Mouse (Mus musculus) heart, embryonic 16.5 days (tissue): ENCODE results near the gene Ibsp. TPM values are rescaled to one million over a fixed set of nuclear protein-coding genes. Genes with fewer than 3 reads are reported as not detected.

Experiments
- ATAC-seq: fragments of 200-750 bp; cut with Nextera tagmentation; replicated peaks from 2 replicates; pipeline ENCODE4 v1.8.0; 2017; ENCODE audit warnings: moderate number of reproducible peaks; ENCODE audit not compliant: insufficient read depth, low FRiP score; ENCODE audit errors: extremely low read depth
- H3K27ac ChIP-seq: fragments of 300-500 bp; sonication (generic); 2 replicates; pipeline ENCODE4 v1.5.1; 2014; ENCODE audit warnings: mild to moderate bottlenecking, low read length, control low read depth, moderate library complexity
- H3K27me3 ChIP-seq: fragments of 300-500 bp; sonication (generic); 2 replicates; pipeline ENCODE4 v1.6.1; 2014; ENCODE audit warnings: low read length, mixed read lengths; ENCODE audit not compliant: control insufficient read depth, insufficient read depth
- H3K36me3 ChIP-seq: fragments of 300-500 bp; sonication (generic); 2 replicates; pipeline ENCODE4 v1.6.1; 2014; ENCODE audit not compliant: control insufficient read depth, insufficient read depth
- H3K4me1 ChIP-seq: fragments of 300-500 bp; sonication (generic); 2 replicates; pipeline ENCODE4 v1.6.1; 2014; ENCODE audit warnings: low read length, mixed read lengths; ENCODE audit not compliant: control insufficient read depth, insufficient read depth
- H3K4me2 ChIP-seq: fragments of 300-500 bp; sonication (generic); 2 replicates; pipeline ENCODE4 v1.6.1; 2014; ENCODE audit warnings: low read depth, mild to moderate bottlenecking, control low read depth, low read length
- H3K4me3 ChIP-seq: fragments of 300-500 bp; sonication (generic); 2 replicates; pipeline ENCODE4 v1.5.1; 2014; ENCODE audit warnings: mild to moderate bottlenecking, control low read depth, low read length
- H3K9ac ChIP-seq: fragments of 300-500 bp; sonication (generic); 2 replicates; pipeline ENCODE4 v1.6.1; 2014; ENCODE audit warnings: low read length, control low read depth
- H3K9me3 ChIP-seq: fragments of 300-500 bp; sonication (generic); replicated peaks from 2 replicates; pipeline ENCODE4 v1.6.1; 2016; ENCODE audit warnings: low read length; ENCODE audit not compliant: control insufficient read depth
- WGBS: fragments of 180-500 bp; shearing (Covaris S2); extraction: QIAGEN DNeasy Blood & Tissue Kit; methylation state at CpG from one replicate; pipeline ENCODE4 v1.1.7; 2014; 5-methylcytosine and 5-hydroxymethylcytosine counted together
- polyA plus RNA-seq: library from polyadenylated mRNA; unstranded; fragments of >200 nt; fragmentation: Nextera tagmentation; extraction: Ambion mirVana; gene quantifications from 2 replicates; pipeline ENCODE4 v1.2.1, GENCODE M21; 2015

Ibsp gene
- polyA plus RNA-seq, 1 experiment from 2014 or later = 1.7 TPM

GRCm38 (mm10) chr5:104327389-104327788 lies 28.4 kb downstream of the Ibsp start:
- Histone ChIP-seq H3K27me3 (no peaks in the 10 kb centered on the region), H3K4me1 (no peaks in the 10 kb centered on the region), H3K9me3 (no peaks in the 10 kb centered on the region), H3K4me2 (no peak overlapping the region), H3K9ac (no peak overlapping the region), H3K36me3 (no peaks in the 10 kb centered on the region), H3K27ac (no peak overlapping the region), H3K4me3 (no peak overlapping the region)
- ATAC-seq = no peak
- WGBS = 70% methylated on average over 8 of the region's 8 CpGs

GRCm38 (mm10) chr5:104327876-104328275 lies 28.9 kb downstream of the Ibsp start:
- Histone ChIP-seq H3K27ac (no peak overlapping the region), H3K9me3 (no peaks in the 10 kb centered on the region), H3K4me2 (no peak overlapping the region), H3K4me3 (no peak overlapping the region), H3K27me3 (no peaks in the 10 kb centered on the region), H3K4me1 (no peaks in the 10 kb centered on the region; the same call in 1 of the 2 replicates), H3K9ac (no peak overlapping the region), H3K36me3 (no peaks in the 10 kb centered on the region)
- ATAC-seq = no peak

- H3K4me3 ChIP-seq = no peak overlapping the region
These were observed 29.4 kb downstream of the Ibsp start for GRCm38 (mm10) chr5:104328317-104328850.

GRCm38 (mm10) chr5:104329381-104329780 lies 30.4 kb downstream of the Ibsp start:
- Histone ChIP-seq H3K36me3 (no peaks in the 10 kb centered on the region), H3K9me3 (no peaks in the 10 kb centered on the region), H3K4me2 (no peak overlapping the region), H3K27me3 (no peaks in the 10 kb centered on the region), H3K4me3 (no peak overlapping the region), H3K4me1 (peaks cover 2% of the 10 kb centered on the region; the same call in 1 of the 2 replicates), H3K27ac (no peak overlapping the region), H3K9ac (no peak overlapping the region)
- ATAC-seq = no peak
- 70% methylated on average over 5 of the region's 5 CpGs for WGBS

More at GRCm38 (mm10) chr5:104328317-104328850, 29.4 kb downstream of the Ibsp start:
- no peak for ATAC-seq
- no peak overlapping the region for H3K27ac ChIP-seq
- no peaks in the 10 kb centered on the region for H3K36me3 ChIP-seq
- H3K27me3 ChIP-seq = no peaks in the 10 kb centered on the region
- no peaks in the 10 kb centered on the region for H3K9me3 ChIP-seq
- no peak overlapping the region for H3K4me2 ChIP-seq
- no peak overlapping the region for H3K9ac ChIP-seq
- WGBS = 67% methylated on average over 4 of the region's 4 CpGs
- H3K4me1 ChIP-seq = peaks cover 2% of the 10 kb centered on the region; the same call in 1 of the 2 replicates

- no peaks in the 10 kb centered on the region for H3K36me3 ChIP-seq
- no peak overlapping the region for H3K9ac ChIP-seq
- no peak overlapping the region for H3K4me3 ChIP-seq
- H3K4me1 ChIP-seq = peaks cover 2% of the 10 kb centered on the region; the same call in 1 of the 2 replicates
- no peaks in the 10 kb centered on the region for H3K27me3 ChIP-seq
- H3K9me3 ChIP-seq = no peaks in the 10 kb centered on the region
- no peak overlapping the region for H3K4me2 ChIP-seq
- 60% methylated on average over 5 of the region's 5 CpGs for whole genome bisulfite sequencing
- no peak for ATAC-seq
- no peak overlapping the region for H3K27ac ChIP-seq
These were observed 31.1 kb downstream of the Ibsp start for GRCm38 (mm10) chr5:104330088-104330487.

GRCm38 (mm10) chr5:104332296-104332695 lies 33.3 kb downstream of the Ibsp start:
- Histone ChIP-seq H3K36me3 (no peaks in the 10 kb centered on the region), H3K4me1 (peaks cover 2% of the 10 kb centered on the region; the same call in 1 of the 2 replicates), H3K9ac (no peak overlapping the region), H3K27me3 (no peaks in the 10 kb centered on the region), H3K27ac (no peak overlapping the region), H3K4me2 (no peak overlapping the region), H3K9me3 (no peaks in the 10 kb centered on the region), H3K4me3 (no peak overlapping the region)
- ATAC-seq = no peak
- WGBS = 41% methylated on average over 3 of the region's 3 CpGs

GRCm38 (mm10) chr5:104333231-104333640 lies 34.3 kb downstream of the Ibsp start:
- no peak overlapping the region for H3K27ac ChIP-seq
- no peak for ATAC-seq
- H3K36me3 ChIP-seq = no peaks in the 10 kb centered on the region
- no peak overlapping the region for H3K9ac ChIP-seq
- H3K27me3 ChIP-seq = 0 out of 2 replicates have a peak, but pooled peaks cover 2% of the 10 kb centered on the region
- H3K4me2 ChIP-seq = peak overlapping the region; percentile 11; the same call in 1 of the 2 replicates
- no peaks in the 10 kb centered on the region for H3K9me3 ChIP-seq
- no peak overlapping the region for H3K4me3 ChIP-seq
- H3K4me1 ChIP-seq = peaks cover 2% of the 10 kb centered on the region; the same call in 1 of the 2 replicates
- WGBS = 22% methylated on average over 7 of the region's 7 CpGs

GRCm38 (mm10) chr5:104333643-104334042 lies 34.7 kb downstream of the Ibsp start:
- no peak overlapping the region for H3K9ac ChIP-seq
- no peak for ATAC-seq
- no peaks in the 10 kb centered on the region for H3K9me3 ChIP-seq
- H3K27me3 ChIP-seq = 0 out of 2 replicates have a peak, but pooled peaks cover 2% of the 10 kb centered on the region
- no peak overlapping the region for H3K4me2 ChIP-seq
- H3K27ac ChIP-seq = no peak overlapping the region
- H3K4me1 ChIP-seq = peaks cover 2% of the 10 kb centered on the region; the same call in 1 of the 2 replicates
- H3K36me3 ChIP-seq = no peaks in the 10 kb centered on the region
- H3K4me3 ChIP-seq = no peak overlapping the region
- 73% methylated on average over 6 of the region's 6 CpGs for WGBS

- Histone ChIP-seq H3K27ac (no peak overlapping the region), H3K9me3 (no peaks in the 10 kb centered on the region), H3K4me1 (peaks cover 2% of the 10 kb centered on the region; the same call in 1 of the 2 replicates), H3K36me3 (no peaks in the 10 kb centered on the region), H3K9ac (no peak overlapping the region), H3K4me2 (no peak overlapping the region), H3K4me3 (no peak overlapping the region), H3K27me3 (0 out of 2 replicates have a peak, but pooled peaks cover 2% of the 10 kb centered on the region)
- 78% methylated on average over 14 of the region's 14 CpGs for WGBS
- ATAC-seq = no peak
These were observed 35.5 kb downstream of the Ibsp start for GRCm38 (mm10) chr5:104334516-104334915.
